Mouse (Mus musculus): ENCODE results near the gene Sun3. TPM values are rescaled to one million over a fixed set of nuclear protein-coding genes. Genes with fewer than 3 reads are reported as not detected.
A peak's percentile ranks its signal among the peaks of the same experiment; 100 is the strongest.

The Sun3 gene
- total and polyA plus RNA-seq, 3 experiments = 0.23 to 2.6 (median 2.1) TPM

GRCm38 (mm10) chr11:9025211-9025610 lies 23.6 kb downstream of the Sun3 start:
- no peak overlapping the region for H3K4me3 ChIP-seq
- peak overlapping the region; percentile 47 for H3K27ac ChIP-seq
- peak in 1 of 2 experiments; percentile 54 for DNase-seq
- TF ChIP-seq EP300 (IDR thresholded peaks at IDR 0.05; ENCODE audit: insufficient read depth, low read depth, low read length) (no peak), POLR2A (IDR thresholded peaks at IDR 0.05; ENCODE audit: insufficient read depth, low read depth, low read length) (no peak), CTCF (IDR thresholded peaks at IDR 0.05) (no peak)
- intact Hi-C loops (cut with DNase I) = no loop called here
- no peak overlapping the region for H3K9ac ChIP-seq (ENCODE audit: low read depth, low read length)
- H3K4me1 ChIP-seq (ENCODE audit: control insufficient read depth, insufficient read depth, low read length) = no peaks in the 10 kb centered on the region; the same call in 1 of the 2 replicates
- no peaks in the 10 kb centered on the region for H3K36me3 ChIP-seq (ENCODE audit: control insufficient read depth, insufficient read depth, low read length)
- no peaks in the 10 kb centered on the region for H3K79me2 ChIP-seq (replicated peaks; ENCODE audit: control insufficient read depth, insufficient read depth, low read length)
- 46% methylated on average over 3 of the region's 3 CpGs for WGBS
- no peaks in the 10 kb centered on the region for H3K27me3 ChIP-seq (ENCODE audit: control insufficient read depth, insufficient read depth, low read length)

- no peaks in the 10 kb centered on the region for H3K27me3 ChIP-seq (ENCODE audit: control insufficient read depth, insufficient read depth, low read length)
- intact Hi-C loops (cut with DNase I) = no loop called here
Observed at GRCm38 (mm10) chr11:9024782-9025181, 24.0 kb downstream of the Sun3 start.

GRCm38 (mm10) chr11:9020207-9020606 lies 28.6 kb downstream of the Sun3 start:
- 95% methylated on average over 5 of the region's 5 CpGs for WGBS
- intact Hi-C loops (cut with DNase I) = no loop called here
- no peak overlapping the region for H3K9ac ChIP-seq (ENCODE audit: low read depth, low read length)
- H3K79me2 ChIP-seq (replicated peaks; ENCODE audit: control insufficient read depth, insufficient read depth, low read length) = no peaks in the 10 kb centered on the region
- no peaks in the 10 kb centered on the region for H3K27me3 ChIP-seq (ENCODE audit: control insufficient read depth, insufficient read depth, low read length)
- H3K4me1 ChIP-seq (ENCODE audit: control insufficient read depth, insufficient read depth, low read length) = no peaks in the 10 kb centered on the region; the same call in 1 of the 2 replicates
- TF ChIP-seq CTCF (IDR thresholded peaks at IDR 0.05) (no peak), POLR2A (IDR thresholded peaks at IDR 0.05; ENCODE audit: insufficient read depth, low read depth, low read length) (no peak), EP300 (IDR thresholded peaks at IDR 0.05; ENCODE audit: insufficient read depth, low read depth, low read length) (no peak)
- DNase-seq = no peak
- no peaks in the 10 kb centered on the region for H3K36me3 ChIP-seq (ENCODE audit: control insufficient read depth, insufficient read depth, low read length)
- H3K4me3 ChIP-seq = no peak overlapping the region
- H3K27ac ChIP-seq = no peak overlapping the region

More at GRCm38 (mm10) chr11:9024782-9025181, 24.0 kb downstream of the Sun3 start:
- no peak for TF ChIP-seq CTCF (IDR thresholded peaks at IDR 0.05)
- TF ChIP-seq EP300 (IDR thresholded peaks at IDR 0.05; ENCODE audit: insufficient read depth, low read depth, low read length) = no peak
- TF ChIP-seq POLR2A (IDR thresholded peaks at IDR 0.05; ENCODE audit: insufficient read depth, low read depth, low read length) = no peak
- no peaks in the 10 kb centered on the region; the same call in 1 of the 2 replicates for H3K4me1 ChIP-seq (ENCODE audit: control insufficient read depth, insufficient read depth, low read length)
- no peak overlapping the region for H3K9ac ChIP-seq (ENCODE audit: low read depth, low read length)
- no peaks in the 10 kb centered on the region for H3K79me2 ChIP-seq (replicated peaks; ENCODE audit: control insufficient read depth, insufficient read depth, low read length)
- WGBS = 47% methylated on average over 7 of the region's 7 CpGs
- peak overlapping the region; percentile 47 for H3K27ac ChIP-seq
- H3K4me3 ChIP-seq = no peak overlapping the region
- DNase-seq = peak in 1 of 2 experiments; percentile 5
- no peaks in the 10 kb centered on the region for H3K36me3 ChIP-seq (ENCODE audit: control insufficient read depth, insufficient read depth, low read length)

GRCm38 (mm10) chr11:9018491-9019267 lies 30.1 kb downstream of the Sun3 start:
- intact Hi-C loops (cut with DNase I) = no loop called here
- no peaks in the 10 kb centered on the region for H3K27me3 ChIP-seq (ENCODE audit: control insufficient read depth, insufficient read depth, low read length)
- H3K36me3 ChIP-seq (ENCODE audit: control insufficient read depth, insufficient read depth, low read length) = no peaks in the 10 kb centered on the region
- H3K4me1 ChIP-seq (ENCODE audit: control insufficient read depth, insufficient read depth, low read length) = no peaks in the 10 kb centered on the region
- H3K4me3 ChIP-seq = no peak overlapping the region
- 62% methylated on average over 6 of the region's 6 CpGs for WGBS
- DNase-seq = peak; percentile 17 to 21
- TF ChIP-seq EP300 (IDR thresholded peaks at IDR 0.05; ENCODE audit: insufficient read depth, low read depth, low read length) (no peak), CTCF (IDR thresholded peaks at IDR 0.05) (no peak), POLR2A (IDR thresholded peaks at IDR 0.05; ENCODE audit: insufficient read depth, low read depth, low read length) (no peak)
- no peak overlapping the region for H3K27ac ChIP-seq
- no peak overlapping the region for H3K9ac ChIP-seq (ENCODE audit: low read depth, low read length)
- no peaks in the 10 kb centered on the region for H3K79me2 ChIP-seq (replicated peaks; ENCODE audit: control insufficient read depth, insufficient read depth, low read length)

GRCm38 (mm10) chr11:9014740-9015139 lies 34.1 kb downstream of the Sun3 start:
- H3K36me3 ChIP-seq (ENCODE audit: control insufficient read depth, insufficient read depth, low read length) = peaks cover under 1% of the 10 kb centered on the region; the same call in 1 of the 2 replicates
- TF ChIP-seq CTCF (IDR thresholded peaks at IDR 0.05) = no peak
- no peak for TF ChIP-seq EP300 (IDR thresholded peaks at IDR 0.05; ENCODE audit: insufficient read depth, low read depth, low read length)
- TF ChIP-seq POLR2A (IDR thresholded peaks at IDR 0.05; ENCODE audit: insufficient read depth, low read depth, low read length) = no peak
- 85% methylated on average over 3 of the region's 3 CpGs for WGBS
- DNase-seq = no peak
- no peak overlapping the region for H3K4me3 ChIP-seq
- intact Hi-C loops (cut with DNase I) = loop anchor here (5.0 kb wide), 1 partner anchor 33 kb away; the partner anchor contains the start of genes Gm11992 and Sun3
- H3K9ac ChIP-seq (ENCODE audit: low read depth, low read length) = no peak overlapping the region
- no peak overlapping the region for H3K27ac ChIP-seq
- no peaks in the 10 kb centered on the region for H3K4me1 ChIP-seq (ENCODE audit: control insufficient read depth, insufficient read depth, low read length)
- no peaks in the 10 kb centered on the region for H3K79me2 ChIP-seq (replicated peaks; ENCODE audit: control insufficient read depth, insufficient read depth, low read length)
- no peaks in the 10 kb centered on the region for H3K27me3 ChIP-seq (ENCODE audit: control insufficient read depth, insufficient read depth, low read length)

GRCm38 (mm10) chr11:9011348-9011747 lies 37.4 kb downstream of the Sun3 start:
- H3K4me1 ChIP-seq (ENCODE audit: control insufficient read depth, insufficient read depth, low read length) = no peaks in the 10 kb centered on the region
- intact Hi-C loops (cut with DNase I) = loop anchor here (1.0 to 5.0 kb wide), 2 partner anchors 36 to 106 kb away; partner anchors contain the start of genes Gm11992 and Sun3
- H3K36me3 ChIP-seq (ENCODE audit: control insufficient read depth, insufficient read depth, low read length) = peaks cover 3% of the 10 kb centered on the region; the same call in 1 of the 2 replicates
- peak overlapping the region; percentile 91 for H3K27ac ChIP-seq
- WGBS = 1% methylated on average over 3 of the region's 3 CpGs
- TF ChIP-seq CTCF (IDR thresholded peaks at IDR 0.05) = no peak
- TF ChIP-seq EP300 (IDR thresholded peaks at IDR 0.05; ENCODE audit: insufficient read depth, low read depth, low read length) = no peak
- no peak for TF ChIP-seq POLR2A (IDR thresholded peaks at IDR 0.05; ENCODE audit: insufficient read depth, low read depth, low read length)
- H3K9ac ChIP-seq (ENCODE audit: low read depth, low read length) = peak overlapping the region; percentile 98; the same call in 1 of the 2 replicates
- no peak for DNase-seq
- no peaks in the 10 kb centered on the region for H3K27me3 ChIP-seq (ENCODE audit: control insufficient read depth, insufficient read depth, low read length)
- no peaks in the 10 kb centered on the region; the same call in 1 of the 2 replicates for H3K79me2 ChIP-seq (replicated peaks; ENCODE audit: control insufficient read depth, insufficient read depth, low read length)
- peak overlapping the region; percentile 85 for H3K4me3 ChIP-seq

Data from heart, adult 2 months (tissue).